Mouse (Mus musculus): ENCODE data around the gene Caly.

DNA sequence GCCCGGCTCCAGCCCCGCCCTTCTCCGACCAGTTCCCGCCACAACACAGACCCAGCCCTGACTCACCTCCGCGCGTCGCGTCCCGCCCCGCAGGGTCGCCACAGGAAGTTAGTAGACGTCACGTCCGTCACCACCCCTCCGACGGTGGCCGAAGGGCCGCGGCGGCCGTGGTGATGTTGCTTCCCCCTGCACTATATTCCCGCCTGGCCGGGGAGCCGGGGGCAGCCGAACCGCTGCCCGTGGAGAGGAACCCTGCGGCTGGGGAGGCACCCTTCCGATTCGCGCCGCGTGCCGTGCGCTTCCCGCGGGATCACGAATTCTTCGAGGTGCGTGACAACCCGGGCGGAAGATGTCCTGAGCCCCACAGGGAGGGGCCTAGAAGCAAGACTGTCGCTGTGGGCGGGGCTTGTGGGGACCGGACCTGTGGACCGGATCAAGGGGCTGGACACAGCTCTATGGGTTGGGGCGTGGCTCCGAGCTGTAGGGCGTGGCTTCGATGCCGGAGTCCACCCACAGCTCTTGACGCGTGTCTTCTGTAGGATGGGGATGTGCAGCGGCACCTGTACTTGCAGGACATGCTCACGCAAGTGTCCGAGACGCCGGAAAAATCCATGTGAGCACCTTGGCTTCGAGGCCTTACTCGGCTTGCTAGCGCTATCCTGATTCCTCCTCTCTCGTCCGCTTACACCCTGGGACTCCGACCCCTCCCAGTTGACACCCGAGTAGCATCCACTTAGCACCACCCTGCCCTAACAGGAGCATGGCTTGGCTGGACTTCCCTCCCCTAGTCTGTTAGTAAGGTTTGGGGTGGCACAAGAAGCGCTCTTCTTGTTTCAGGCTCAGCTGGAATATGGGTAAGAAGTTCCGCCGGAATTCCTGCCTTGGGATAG is 45.8 kb downstream of the Caly start, which contains the start of the genes Zfp511 and Tubgcp2:
- no peak for TF ChIP-seq CTCF (IDR thresholded peaks at IDR 0.05; ENCODE audit: insufficient read depth, low read length)
- TF ChIP-seq POLR2A (IDR thresholded peaks at IDR 0.05; ENCODE audit: borderline replicate concordance, extremely low read depth, low read depth, low read length): peak; percentile 62

Data from lung, adult 2 months (tissue).